Comparison of ENCODE assay signal across 22 mouse cellular contexts in the genomic region with DNA sequence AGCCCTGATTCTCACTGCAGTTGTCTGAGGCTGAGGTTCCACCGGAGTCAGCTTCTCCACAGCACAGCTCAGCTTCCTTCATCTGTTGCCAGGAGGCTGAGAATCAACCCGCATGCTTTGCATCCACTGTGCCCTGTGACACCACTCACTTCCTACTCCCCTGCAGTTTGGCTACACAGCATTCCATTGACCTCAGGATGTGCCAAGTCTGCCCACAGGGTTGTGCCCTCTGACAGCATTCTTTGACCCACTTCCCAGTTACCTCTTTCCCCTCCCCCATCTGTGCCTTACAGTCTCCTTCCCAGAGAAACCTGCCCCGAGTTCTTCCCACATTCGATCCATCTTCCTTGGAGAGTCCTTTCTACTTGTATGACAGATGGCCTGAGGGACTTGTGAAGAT. TPM values are rescaled to one million over a fixed set of nuclear protein-coding genes. Genes with fewer than 3 reads are reported as not detected.
DNase-seq lines count a peak whose midpoint lies in the region; ATAC-seq and TF ChIP-seq lines count a peak whose summit lies in the region.
"Had no signal": no experiment of that assay in that cellular context is flagged by ENCODE, and none has a peak within 500 bp of the region (broad histone marks: within the 10 kb centered on the region; RNA-seq: fewer than 3 reads in every experiment).

No protein-coding gene starts in this region.

- peak; percentile 53 for DNase-seq in cerebellum, adult 11-12 months
- no peak for DNase-seq in cerebellum, postnatal 36 days
- DNase-seq in liver, adult 2 months (ENCODE audit: extremely low read depth, low read depth, low spot score): peak; percentile 28
- DNase-seq in liver (no peak), adipocyte (ENCODE audit: low spot score) (peak; percentile 41)
- DNase-seq: adrenal gland, postnatal 25 days; embryo, embryonic 11 days; gastrocnemius, postnatal 10 days; heart, adult 2 months; heart, postnatal 14 days; kidney, adult 2 months had no signal

- no peak for TF ChIP-seq CTCF in liver, adult 2 months (IDR thresholded peaks at IDR 0.05; ENCODE audit: low read depth, low read length)

- no peak overlapping the region for H3K9ac ChIP-seq in liver, adult 2 months (ENCODE audit: low read depth, low read length)
- H3K9ac ChIP-seq in intestine, embryonic 15.5 days: no peak overlapping the region
- H3K9ac ChIP-seq: embryonic facial prominence, embryonic 15.5 days; forebrain, embryonic 15.5 days; heart, embryonic 15.5 days; hindbrain, embryonic 14.5 days had no signal

- H3K27ac ChIP-seq in liver, adult 2 months (replicated peaks; ENCODE audit: insufficient read depth, low read depth, low read length): no peak overlapping the region
- H3K27ac ChIP-seq in intestine, embryonic 15.5 days: no peak overlapping the region
- H3K27ac ChIP-seq: embryonic facial prominence, embryonic 15.5 days; forebrain, embryonic 15.5 days; heart, adult 2 months; heart, embryonic 15.5 days; hindbrain, embryonic 14.5 days had no signal

- H3K79me2 ChIP-seq in liver, adult 2 months (ENCODE audit: control insufficient read depth, insufficient read depth, low read length): no peaks in the 10 kb centered on the region

- H3K4me3 ChIP-seq in liver, adult 2 months (ENCODE audit: insufficient read depth, low read depth, low read length): no peak overlapping the region
- no peak overlapping the region for H3K4me3 ChIP-seq in intestine, embryonic 15.5 days (replicated peaks)
- H3K4me3 ChIP-seq: embryonic facial prominence, embryonic 15.5 days; erythroblast, embryonic 14.5 days; forebrain, embryonic 15.5 days; heart, adult 2 months; heart, embryonic 15.5 days had no signal

- no peak for ATAC-seq in megakaryocyte progenitor cell, adult 5-6 weeks (replicated peaks; ENCODE audit: poor library complexity)
- no peak for ATAC-seq in intestine, embryonic 15.5 days
- ATAC-seq: forebrain, embryonic 15.5 days; intestine, embryonic 16.5 days had no signal

- H3K36me3 ChIP-seq in liver, adult 2 months (ENCODE audit: control insufficient read depth, insufficient read depth, low read length): no peaks in the 10 kb centered on the region
- H3K36me3 ChIP-seq in intestine, embryonic 15.5 days: no peaks in the 10 kb centered on the region
- H3K36me3 ChIP-seq: embryonic facial prominence, embryonic 15.5 days; forebrain, embryonic 15.5 days; heart, embryonic 15.5 days had no signal

- H3K4me1 ChIP-seq in liver, adult 2 months (ENCODE audit: control insufficient read depth, insufficient read depth, low read length): peaks cover 4% of the 10 kb centered on the region
- peaks cover 36% of the 10 kb centered on the region for H3K4me1 ChIP-seq in intestine, embryonic 15.5 days (replicated peaks)

- peaks cover 15% of the 10 kb centered on the region for H3K27me3 ChIP-seq in liver, adult 2 months (ENCODE audit: control insufficient read depth, insufficient read depth, low read length)
- H3K27me3 ChIP-seq in intestine, embryonic 15.5 days (replicated peaks): no peaks in the 10 kb centered on the region
- H3K27me3 ChIP-seq: forebrain, embryonic 15.5 days had no signal

- 31% methylated on average over 4 of the region's 4 CpGs for WGBS in liver, adult 2 months
- 67% methylated on average over 4 of the region's 4 CpGs for WGBS in intestine, embryonic 15.5 days

- H3K4me2 ChIP-seq in intestine, embryonic 15.5 days (replicated peaks): no peak overlapping the region
- H3K4me2 ChIP-seq: embryonic facial prominence, embryonic 15.5 days; forebrain, embryonic 15.5 days; heart, embryonic 11.5 days; heart, embryonic 15.5 days had no signal

- TF ChIP-seq POLR2A in liver, adult 2 months (IDR thresholded peaks at IDR 0.05; ENCODE audit: extremely low read depth, insufficient read depth, low read length): no peak

- no peaks in the 10 kb centered on the region for H3K9me3 ChIP-seq in intestine, embryonic 15.5 days
- H3K9me3 ChIP-seq: embryonic facial prominence, embryonic 15.5 days; forebrain, embryonic 15.5 days; heart, embryonic 15.5 days had no signal

RNA-seq across cellular contexts. Expression of a gene that starts 1.3 kb away (rescaled TPM):
- not detected in 2 replicates for total RNA-seq in liver, adult 2 months (2014; rRNA removed)
- 0.02 TPM in 1 of 2 replicates, not detected in the other for polyA plus RNA-seq in liver, adult 2 months (2012; rRNA removed)
- 0.07 TPM in 2 replicates for total RNA-seq in megakaryocyte progenitor cell, adult 5-6 weeks (2015)
- not detected in 2 replicates for total RNA-seq in megakaryocyte progenitor cell, adult 5-6 weeks (2017)
- 0.43 and 0.90 TPM in 2 replicates for polyA plus RNA-seq in intestine, embryonic 15.5 days (2015; fragmentation: Nextera tagmentation; extraction: Ambion mirVana)
- total RNA-seq: common myeloid progenitor, adult 5-6 weeks had no signal
- polyA plus RNA-seq: heart, embryonic 15.5 days had no signal

RNA-seq across cellular contexts. Expression of a gene that starts 2.2 kb away (rescaled TPM):
- not detected in 2 replicates for total RNA-seq in liver, adult 2 months (2014; rRNA removed)
- 0.10 TPM in 1 of 2 replicates, not detected in the other for polyA plus RNA-seq in liver, adult 2 months (2012; rRNA removed)
- 1.2 and 1.7 TPM in 2 replicates for total RNA-seq in megakaryocyte progenitor cell, adult 5-6 weeks (2015)
- total RNA-seq in megakaryocyte progenitor cell, adult 5-6 weeks (2017): 1.9 and 6.4 TPM in 2 replicates
- 2.8 and 2.9 TPM in 2 replicates for polyA plus RNA-seq in intestine, embryonic 15.5 days (2015; fragmentation: Nextera tagmentation; extraction: Ambion mirVana)
- total RNA-seq: gastrocnemius, postnatal 10 days; heart, adult 2 months; heart, postnatal 14 days had no signal
- polyA plus RNA-seq: erythroblast, embryonic 14.5 days had no signal

RNA-seq across cellular contexts. Expression of a gene that starts 32.1 kb away (rescaled TPM):
- total RNA-seq in liver, adult 2 months (2014; rRNA removed): 18.1 and 20.9 TPM in 2 replicates
- polyA plus RNA-seq in liver, adult 2 months (2012; rRNA removed): 14.2 and 14.8 TPM in 2 replicates
- 17.9 and 26.3 TPM in 2 replicates for total RNA-seq in megakaryocyte progenitor cell, adult 5-6 weeks (2015)
- 32.4 and 34.5 TPM in 2 replicates for total RNA-seq in megakaryocyte progenitor cell, adult 5-6 weeks (2017)
- 89.0 and 92.0 TPM in 2 replicates for polyA plus RNA-seq in intestine, embryonic 15.5 days (2015; fragmentation: Nextera tagmentation; extraction: Ambion mirVana)

RNA-seq across cellular contexts. Expression of a gene that starts 42.3 kb away (rescaled TPM):
- total RNA-seq in liver, adult 2 months (2014; rRNA removed): 0.07 TPM in 1 of 2 replicates, not detected in the other
- polyA plus RNA-seq in liver, adult 2 months (2012; rRNA removed): 0.11 TPM in 1 of 2 replicates, not detected in the other
- total RNA-seq in megakaryocyte progenitor cell, adult 5-6 weeks (2015): 0.05 TPM in 2 replicates
- total RNA-seq in megakaryocyte progenitor cell, adult 5-6 weeks (2017): not detected in 2 replicates
- polyA plus RNA-seq in intestine, embryonic 15.5 days (2015; fragmentation: Nextera tagmentation; extraction: Ambion mirVana): 0.88 and 1.0 TPM in 2 replicates
- total RNA-seq: common myeloid progenitor, adult 5-6 weeks; hematopoietic stem cell, adult 5-6 weeks had no signal

RNA-seq across cellular contexts. Expression of a gene that starts 48.5 kb away (rescaled TPM):
- total RNA-seq in liver, adult 2 months (2014; rRNA removed): 5.3 and 6.8 TPM in 2 replicates
- polyA plus RNA-seq in liver, adult 2 months (2012; rRNA removed): 7.5 and 11.0 TPM in 2 replicates
- total RNA-seq in megakaryocyte progenitor cell, adult 5-6 weeks (2015): 22.6 and 25.1 TPM in 2 replicates
- total RNA-seq in megakaryocyte progenitor cell, adult 5-6 weeks (2017): 24.2 and 26.9 TPM in 2 replicates
- polyA plus RNA-seq in intestine, embryonic 15.5 days (2015; fragmentation: Nextera tagmentation; extraction: Ambion mirVana): 67.1 and 71.3 TPM in 2 replicates

Comparison
In these comparisons a context has a peak if more than half of its experiments do, and no peak if none do; other contexts are left out.
1. DNase-seq: peak in cerebellum, adult 11-12 months (single experiment), liver, adult 2 months (single experiment) and adipocyte (single experiment); none in cerebellum, postnatal 36 days (0 of 2) and liver (single experiment).